Mouse (Mus musculus) kidney, postnatal 36 days (tissue): Measurements from ENCODE around the gene Sobp.

Source experiments
- DNase-seq, 2 experiments: peaks; one replicate each; pipeline ENCODE4 v3.0.0; 2021 to 2022; ENCODE audit warnings: mixed read lengths in 2 of 2

Sobp gene

DNA sequence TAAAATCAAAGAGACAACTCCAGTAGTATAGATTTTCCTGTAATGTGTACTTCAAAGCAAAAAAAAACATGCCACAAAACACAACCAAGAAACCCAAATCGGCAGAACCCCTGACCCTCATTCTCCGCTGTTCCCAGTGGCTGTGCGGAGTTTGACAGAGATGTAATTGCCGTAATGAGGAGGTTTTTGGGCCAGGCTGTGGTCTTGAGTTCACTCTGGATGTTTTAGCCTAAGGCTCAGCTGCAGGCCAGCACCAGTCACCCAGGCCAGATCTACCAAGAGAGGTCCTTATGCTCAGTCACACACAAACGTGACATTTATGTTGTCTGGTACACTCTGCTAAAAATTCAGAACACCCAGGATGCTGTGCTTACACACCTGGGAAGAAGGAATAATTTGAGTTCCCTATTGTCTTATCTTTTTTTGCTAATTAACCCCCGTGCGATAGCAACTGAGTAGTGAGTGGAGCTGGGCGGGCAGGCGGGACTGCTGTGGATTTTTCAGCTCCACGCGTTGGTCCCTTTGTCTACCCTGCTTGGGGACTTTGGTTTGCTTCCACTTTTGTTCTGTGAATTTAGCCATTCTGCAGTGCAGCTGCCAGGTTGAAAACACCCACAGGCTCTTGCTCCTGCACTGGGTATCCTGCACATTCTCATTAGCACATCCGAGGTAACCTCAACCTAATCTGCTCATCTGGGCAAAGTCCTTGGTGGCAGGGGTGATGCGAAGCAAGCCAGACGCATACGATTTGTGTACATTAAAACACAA lies 140.7 kb downstream of the Sobp start:
- no peak for DNase-seq

DNA sequence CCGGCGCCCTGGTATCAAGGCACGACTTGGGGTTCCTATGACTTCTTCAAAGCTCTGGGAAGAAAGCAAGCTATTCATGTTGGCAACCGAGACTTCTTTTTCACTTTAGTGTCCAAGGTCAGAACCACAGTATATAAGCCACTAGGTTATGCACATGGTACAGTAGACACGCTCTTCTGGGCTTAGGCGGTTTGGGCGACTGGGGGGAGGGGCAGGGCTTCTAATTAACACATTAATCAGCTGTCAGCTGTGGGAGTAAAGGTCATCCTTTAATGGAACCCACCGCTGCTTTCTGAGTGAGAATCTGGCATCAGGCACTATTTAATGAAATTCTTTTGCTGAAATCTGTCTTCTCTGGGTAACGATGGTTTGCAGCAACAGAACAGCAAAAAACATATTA lies 147.3 kb downstream of the Sobp start:
- DNase-seq, result peak; percentile 48 to 61

DNA sequence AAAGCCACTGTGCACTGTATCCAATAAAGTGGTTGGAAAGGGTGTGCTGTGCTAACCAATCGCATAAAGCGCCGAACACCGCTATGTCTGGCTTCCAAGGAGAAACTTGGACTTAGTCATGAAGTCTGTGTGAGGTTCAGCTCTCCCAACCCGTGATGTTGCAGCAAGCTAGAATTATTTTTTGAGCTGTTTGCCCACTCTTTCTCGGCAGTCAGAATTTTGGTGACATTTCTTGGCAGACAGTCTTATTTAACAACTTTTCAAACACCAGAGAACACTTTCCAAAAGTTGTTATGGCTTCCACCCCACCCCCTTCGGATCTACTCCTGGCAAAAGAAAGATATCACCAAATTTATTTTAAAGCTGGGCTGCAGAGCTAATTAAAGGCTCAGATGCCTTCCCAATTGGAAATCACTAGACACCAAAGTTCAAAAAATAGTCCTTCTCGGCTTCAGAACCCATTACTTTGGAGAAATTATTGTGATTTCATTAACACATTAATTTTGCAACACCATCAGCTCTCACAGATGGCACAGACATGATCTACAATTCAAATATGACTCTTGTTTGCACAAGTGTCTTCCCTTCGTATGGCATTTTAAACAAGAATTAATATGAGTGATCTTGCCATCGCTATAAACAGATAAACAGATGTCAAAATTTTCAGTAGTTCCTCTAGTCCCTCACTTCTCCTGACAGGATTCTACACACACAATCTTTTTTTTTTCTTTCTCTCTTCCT lies 150.7 kb downstream of the Sobp start:
- no peak for DNase-seq

DNA sequence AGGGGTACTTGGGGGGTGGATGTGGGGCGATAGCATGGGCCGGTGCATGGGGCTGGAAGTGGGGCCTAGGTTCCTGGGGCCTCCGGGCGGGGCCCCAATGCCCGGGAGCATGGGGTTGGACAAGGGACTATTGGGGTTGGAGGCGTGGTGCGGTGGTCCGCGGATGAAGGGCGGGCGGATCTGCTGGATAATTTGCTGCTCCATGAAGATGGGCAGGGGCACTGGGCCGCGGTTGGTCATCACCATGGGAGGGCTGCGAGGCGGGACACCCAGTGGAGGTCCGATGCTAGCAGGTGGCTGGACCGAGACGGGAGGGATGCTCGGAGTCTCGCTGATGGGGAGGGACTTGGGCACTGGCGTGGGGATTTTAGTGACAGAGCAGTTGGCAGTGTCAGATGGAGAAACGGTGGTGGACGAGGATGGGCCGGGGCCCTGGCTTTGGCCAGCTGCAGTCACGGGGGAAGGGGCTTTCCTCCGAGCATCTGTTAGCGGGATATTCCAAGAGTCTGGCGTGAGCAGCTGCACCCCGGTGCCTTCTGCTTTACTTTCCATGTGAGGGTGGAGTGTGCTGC lies 152.1 kb downstream of the Sobp start:
- DNase-seq, result no peak

DNA sequence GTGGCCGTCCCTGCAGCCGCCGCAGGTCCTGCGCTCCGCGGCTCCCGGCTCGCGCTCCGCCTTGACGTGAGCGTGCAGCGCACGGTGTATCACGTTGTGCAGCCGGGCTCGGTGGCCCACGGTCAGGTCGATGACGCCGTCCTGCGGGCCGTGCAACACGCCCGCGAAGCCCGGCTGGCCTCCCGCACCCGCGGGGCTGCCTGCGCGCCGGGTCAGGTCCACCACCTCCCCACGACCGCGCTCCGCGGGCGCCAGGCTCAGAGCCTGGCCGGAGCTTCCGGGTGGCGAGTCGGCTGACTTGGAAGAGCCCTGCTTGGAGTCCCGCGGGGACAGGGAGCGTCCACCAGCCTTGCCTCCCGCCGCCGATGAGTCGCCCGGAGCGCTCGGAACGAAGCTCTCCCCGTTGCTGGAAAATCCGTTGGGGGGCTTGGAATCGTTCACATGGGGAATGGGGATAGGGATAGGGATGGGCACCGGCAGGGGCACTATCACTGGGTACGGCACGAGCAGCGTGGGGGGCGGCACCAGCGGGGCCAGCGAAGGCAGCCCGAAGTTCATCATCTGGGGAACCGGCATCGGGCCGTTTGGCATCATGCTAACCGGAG lies 152.7 kb downstream of the Sobp start:
- DNase-seq, result peak; percentile 5 to 53

DNA sequence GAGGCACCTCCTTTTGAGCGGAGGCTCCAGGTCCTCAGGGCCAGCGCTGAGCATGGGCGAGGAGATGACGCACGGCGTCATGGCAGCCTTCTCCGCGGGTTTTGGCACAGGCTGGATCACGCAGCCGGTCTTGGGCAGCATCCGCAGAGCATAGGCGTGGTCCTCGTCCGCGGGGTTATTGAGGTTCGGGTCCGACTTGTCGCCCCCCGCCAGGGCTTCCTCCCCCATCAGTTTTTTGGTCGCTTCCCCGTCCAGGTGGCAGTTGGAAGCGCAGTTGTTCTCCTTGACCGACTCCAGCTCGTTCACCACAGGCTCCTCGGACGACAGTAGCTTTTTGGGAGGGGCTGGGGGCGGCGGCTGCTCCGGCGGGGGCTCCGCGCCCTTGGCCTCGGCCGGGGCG lies 153.3 kb downstream of the Sobp start:
- no peak for DNase-seq

- DNase-seq, result no peak
Measured at GRCm38 (mm10) chr10:43014782-43015181, 159.5 kb downstream of the Sobp start.

DNA sequence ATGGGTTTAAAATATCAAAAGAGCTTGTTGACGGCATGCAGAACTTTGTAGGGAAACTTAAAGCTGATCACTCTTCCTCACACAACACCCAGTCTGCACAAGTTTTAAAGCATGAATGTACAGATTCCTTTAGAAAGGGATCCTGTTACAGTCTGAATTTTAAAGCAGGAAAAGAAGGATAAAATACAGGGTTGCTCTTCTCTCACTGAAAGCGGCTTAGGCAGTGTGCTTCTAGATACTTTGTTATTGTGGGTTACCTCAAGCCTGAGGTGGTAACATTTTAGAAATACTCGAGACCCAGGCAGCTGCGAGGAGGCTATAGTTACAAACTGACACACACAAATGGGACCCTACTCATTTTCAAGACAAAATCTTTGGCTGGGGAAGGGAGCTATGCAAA lies 160.0 kb downstream of the Sobp start:
- no peak for DNase-seq

DNA sequence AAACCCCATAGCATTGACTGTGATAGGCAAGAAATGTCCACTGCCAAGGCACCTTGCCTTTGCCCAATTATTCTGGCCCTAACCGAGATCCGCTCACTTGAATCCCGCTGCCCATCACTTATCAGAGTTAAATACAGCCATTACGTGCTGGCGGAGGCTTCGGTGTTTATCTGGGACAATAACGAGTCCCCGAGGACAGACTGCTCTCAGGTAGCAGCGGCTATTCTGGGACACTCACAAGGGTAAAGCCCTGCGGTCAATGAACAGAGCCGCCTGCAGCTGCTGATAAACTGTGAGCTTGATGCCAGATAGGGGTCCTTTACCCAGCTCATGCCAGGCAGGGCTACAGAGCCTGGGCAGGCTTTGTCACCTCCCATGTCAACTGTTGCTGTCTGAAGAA lies 166.2 kb downstream of the Sobp start:
- DNase-seq, result no peak

GRCm38 (mm10) chr10:43006534-43006933 lies 167.8 kb downstream of the Sobp start:
- no peak for DNase-seq

DNA sequence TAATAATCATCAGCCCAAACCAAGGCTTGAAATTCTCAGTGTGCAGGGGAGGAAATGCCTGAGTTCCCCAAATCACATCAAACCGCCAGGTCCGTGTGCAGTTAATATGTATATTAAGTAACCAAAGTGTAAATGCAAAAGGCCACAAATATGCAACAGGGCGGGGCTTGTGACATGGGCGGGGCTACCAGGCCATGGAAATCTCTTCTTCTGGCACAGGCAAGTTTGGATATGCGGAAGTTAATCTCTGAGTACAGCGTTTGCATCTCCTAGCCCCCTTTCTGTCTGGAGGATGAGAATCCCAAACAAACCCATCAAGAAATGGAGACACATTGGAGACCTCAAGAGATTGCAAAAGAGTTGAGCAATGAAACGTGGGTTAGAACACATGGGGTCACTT lies 168.7 kb downstream of the Sobp start:
- DNase-seq, result no peak

GRCm38 (mm10) chr10:43005031-43005430 lies 169.3 kb downstream of the Sobp start:
- no peak for DNase-seq

DNA sequence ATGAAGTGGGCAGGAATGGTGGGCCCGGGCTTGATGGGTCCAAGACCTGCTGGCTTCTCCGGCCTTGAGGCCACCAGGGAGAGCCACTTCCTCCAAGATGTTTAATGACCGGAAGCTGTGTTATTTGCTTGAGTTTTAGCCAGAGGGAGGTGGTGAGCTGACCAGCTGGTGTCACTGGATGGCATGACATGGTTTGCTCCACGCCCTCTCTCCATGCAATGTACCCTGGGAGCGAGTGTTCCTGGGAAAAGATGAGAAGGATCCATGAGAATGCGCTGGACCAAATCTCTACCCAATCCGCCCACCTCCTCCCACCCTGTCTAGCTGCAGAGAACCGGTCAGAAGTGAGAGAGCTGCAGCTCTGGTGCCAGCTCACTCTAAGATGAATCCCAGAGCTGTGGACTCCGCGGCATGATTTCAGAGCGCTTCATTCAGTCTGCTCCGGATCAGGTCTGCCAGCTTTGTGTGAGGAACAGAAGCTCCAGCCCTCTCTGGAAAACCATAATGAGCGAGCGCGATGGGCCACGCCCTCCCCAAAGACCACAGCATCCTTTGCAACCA lies 170.1 kb downstream of the Sobp start:
- no peak for DNase-seq

DNA sequence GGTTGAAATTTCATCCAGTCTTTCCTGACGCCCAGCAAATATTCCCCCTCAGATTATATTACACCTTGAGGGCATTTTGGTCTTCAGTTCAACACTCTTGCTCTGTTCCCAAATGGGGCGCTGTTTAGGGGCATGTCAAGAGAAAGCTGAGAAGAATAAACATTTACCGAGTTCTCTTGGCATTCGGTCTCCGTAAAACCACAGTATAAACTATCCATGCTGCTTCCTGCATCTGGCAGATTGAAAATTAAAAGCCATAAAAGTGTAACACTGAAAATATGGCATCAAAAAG lies 170.9 kb downstream of the Sobp start:
- DNase-seq, result no peak

DNA sequence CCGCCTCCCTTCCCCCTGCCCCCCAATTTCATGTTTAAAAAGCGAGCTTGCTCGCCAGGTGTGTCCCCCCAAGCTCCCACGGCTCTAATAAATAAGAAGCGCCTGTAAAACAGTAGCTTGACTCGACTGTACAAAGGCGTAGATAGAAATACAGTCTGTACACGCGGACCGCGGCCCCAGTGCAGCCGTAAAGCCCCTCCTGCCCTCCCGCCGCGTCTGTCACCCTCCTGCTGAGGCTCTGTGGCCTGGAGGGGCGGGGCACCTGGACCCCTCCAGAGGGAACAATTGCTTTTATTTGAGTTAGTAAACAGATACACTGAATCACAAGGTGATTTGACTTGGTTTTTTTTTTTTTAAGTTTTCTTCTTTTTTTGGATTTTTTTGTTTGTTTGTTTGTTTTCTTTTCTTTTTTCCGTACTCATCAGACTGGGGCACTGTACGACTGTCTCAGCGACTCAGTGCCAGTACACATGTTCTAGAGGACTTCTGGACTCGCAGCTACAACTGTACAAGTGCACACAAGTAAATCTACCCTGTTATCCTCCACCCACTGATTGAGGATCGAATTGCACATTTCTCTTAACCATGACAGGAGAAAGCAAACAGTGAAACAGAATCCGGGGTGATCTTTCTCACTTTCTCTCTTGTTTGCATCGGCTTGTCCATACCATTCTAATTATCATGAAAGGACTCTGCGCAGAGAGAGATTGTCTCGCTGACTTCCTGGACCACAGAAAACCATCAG lies 171.4 kb downstream of the Sobp start:
- peak in 1 of 2 experiments; percentile 10 for DNase-seq

DNA sequence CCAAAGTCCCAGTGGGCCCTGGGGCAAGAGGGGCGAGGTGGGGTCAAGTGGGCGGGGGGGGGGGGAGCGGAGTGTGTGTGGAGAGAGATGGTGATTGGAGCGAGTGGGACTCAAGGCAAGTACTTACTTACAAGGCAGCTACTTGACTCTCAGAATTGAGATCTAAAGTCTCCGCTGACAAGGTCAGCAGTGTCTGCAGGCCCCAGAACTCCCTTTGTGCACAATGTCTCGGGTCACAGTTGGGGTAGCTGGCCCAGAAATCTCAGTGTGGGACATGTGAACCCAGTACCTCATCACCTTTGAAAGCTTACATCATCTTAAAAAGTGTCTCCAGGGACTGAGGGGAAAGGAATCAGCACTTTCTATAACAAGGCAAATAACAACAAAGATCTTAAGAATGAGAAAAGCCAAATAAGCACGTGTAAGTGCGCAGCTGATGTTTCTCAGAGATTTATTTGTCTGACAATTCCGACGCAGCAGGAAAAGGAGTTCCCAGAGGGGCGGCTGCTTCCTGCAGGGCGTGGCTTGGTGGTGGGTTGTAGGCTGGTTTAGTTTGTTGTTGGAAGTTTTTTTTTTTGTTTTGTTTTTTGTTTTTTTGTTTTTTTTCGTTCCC lies 172.2 kb downstream of the Sobp start:
- peak; percentile 48 to 55 for DNase-seq

DNA sequence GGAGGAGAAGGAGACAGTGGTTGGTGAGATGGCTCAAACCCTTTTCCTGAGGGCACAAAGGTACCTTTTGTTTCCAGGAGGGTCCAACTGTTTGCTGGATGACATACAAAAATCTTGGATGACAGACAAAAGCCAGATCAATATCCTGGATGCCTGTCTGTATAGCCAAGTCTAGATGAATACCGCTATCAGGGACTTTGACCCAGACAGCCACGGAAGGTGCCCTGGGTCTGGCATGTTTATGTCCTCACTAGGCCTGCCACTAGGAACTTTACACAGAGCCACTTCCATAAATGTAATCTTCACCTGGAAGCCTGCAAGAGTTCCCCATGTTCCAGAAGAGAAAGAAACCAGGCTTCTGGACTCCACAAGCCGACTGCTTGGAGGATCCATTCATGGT lies 172.9 kb downstream of the Sobp start:
- no peak for DNase-seq

- DNase-seq, result no peak
Measured at GRCm38 (mm10) chr10:42999324-42999723, 175.0 kb downstream of the Sobp start.

DNA sequence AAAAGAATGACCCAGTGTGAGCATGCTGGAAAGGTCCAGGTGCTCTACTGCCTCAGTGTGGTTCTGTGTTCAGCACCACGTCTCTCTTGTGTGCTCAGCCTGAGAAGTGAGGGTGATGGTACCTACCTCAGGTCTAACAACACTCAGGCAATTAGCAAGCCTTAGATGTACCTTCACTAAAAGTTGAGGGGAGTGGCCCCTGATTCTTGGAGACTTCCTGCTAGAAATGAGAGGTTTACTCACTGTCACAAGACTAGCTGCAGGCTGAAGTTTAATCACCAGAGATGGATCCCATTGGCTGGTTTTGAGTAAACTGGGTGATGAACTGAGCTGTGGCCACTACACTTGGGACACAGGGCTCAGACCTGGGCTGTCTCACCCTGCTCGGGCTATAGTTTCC lies 177.1 kb downstream of the Sobp start:
- no peak for DNase-seq

GRCm38 (mm10) chr10:42995484-42995895 lies 178.8 kb downstream of the Sobp start:
- no peak for DNase-seq

DNA sequence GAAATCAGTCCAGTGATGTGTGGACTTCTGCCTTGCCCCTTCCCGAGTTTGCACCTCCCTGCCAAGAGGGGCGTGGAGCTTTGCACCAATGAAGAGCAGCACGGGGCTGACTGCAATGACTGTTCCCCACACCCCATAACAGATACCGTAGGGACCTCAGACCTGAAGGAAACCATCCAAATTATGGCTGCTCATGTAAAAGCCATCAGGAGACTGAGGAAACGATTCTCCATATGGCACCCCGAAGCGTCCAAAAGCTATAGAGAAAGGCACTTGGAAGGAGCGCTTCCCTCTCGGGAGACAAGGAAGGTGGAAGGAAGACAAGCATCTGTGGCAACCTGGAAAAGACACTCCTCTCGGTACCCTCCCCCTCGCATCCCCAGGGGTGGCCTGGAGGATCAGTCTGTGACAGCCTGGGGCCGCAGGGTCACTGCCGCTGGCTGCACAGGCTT lies 180.0 kb downstream of the Sobp start:
- DNase-seq, result peak; percentile 61 to 64

DNA sequence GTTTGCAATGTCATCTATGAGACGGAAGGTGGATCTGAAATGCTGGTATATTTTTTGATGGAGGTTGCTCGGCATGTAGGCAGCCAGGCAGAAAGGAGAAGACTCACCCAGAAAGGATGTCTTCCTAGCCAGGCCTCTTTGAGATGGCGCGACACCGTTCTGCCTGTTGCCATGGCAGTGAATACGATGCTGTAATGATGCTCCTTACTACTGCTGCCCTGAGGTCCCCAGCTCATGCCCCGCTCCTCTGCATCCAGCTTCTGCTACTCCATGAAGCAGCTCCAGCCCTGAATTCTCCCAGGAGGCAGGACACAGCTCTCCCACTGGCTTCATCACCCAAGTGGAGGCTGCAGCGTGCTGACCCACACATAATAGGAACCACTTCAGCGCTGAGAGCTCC lies 183.3 kb downstream of the Sobp start:
- no peak for DNase-seq
